Mouse (Mus musculus) limb, embryonic 15.5 days (tissue): ENCODE measurements around the gene Zswim1. TPM values are rescaled to one million over a fixed set of nuclear protein-coding genes. Genes with fewer than 3 reads are reported as not detected.

ENCODE experiments used
- ATAC-seq: fragments of 200-750 bp; cut with Nextera tagmentation; 2 replicates; pipeline ENCODE4 v1.8.0; 2017; ENCODE audit warnings: low read depth, moderate TSS enrichment; ENCODE audit not compliant: insufficient number of reproducible peaks, low FRiP score, low TSS enrichment
- H3K27ac ChIP-seq: fragments of 300-500 bp; sonication (generic); 2 replicates; pipeline ENCODE4 v1.5.1; 2015; ENCODE audit warnings: moderate library complexity, mild to moderate bottlenecking, inconsistent platforms
- H3K27me3 ChIP-seq: fragments of 300-500 bp; sonication (generic); 2 replicates; pipeline ENCODE4 v1.6.1; 2015; ENCODE audit warnings: inconsistent platforms
- H3K36me3 ChIP-seq: fragments of 300-500 bp; sonication (generic); 2 replicates; pipeline ENCODE4 v1.6.1; 2015; ENCODE audit warnings: inconsistent platforms
- H3K4me1 ChIP-seq: fragments of 300-500 bp; sonication (generic); 2 replicates; pipeline ENCODE4 v1.6.1; 2015; ENCODE audit warnings: inconsistent platforms
- H3K4me2 ChIP-seq: fragments of 300-500 bp; sonication (generic); 2 replicates; pipeline ENCODE4 v1.6.1; 2015; ENCODE audit warnings: mild to moderate bottlenecking, inconsistent platforms
- H3K4me3 ChIP-seq: fragments of 300-500 bp; sonication (generic); 2 replicates; pipeline ENCODE4 v1.5.1; 2015; ENCODE audit warnings: mild to moderate bottlenecking, inconsistent platforms
- H3K9ac ChIP-seq: fragments of 300-500 bp; sonication (generic); 2 replicates; pipeline ENCODE4 v1.6.1; 2015; ENCODE audit warnings: inconsistent platforms
- H3K9me3 ChIP-seq: fragments of 300-500 bp; sonication (generic); 2 replicates; pipeline ENCODE4 v1.6.1; 2016; ENCODE audit warnings: inconsistent platforms
- WGBS: fragments of 180-500 bp; shearing (Covaris S2); methylation state at CpG from one replicate; pipeline ENCODE4 v1.1.7; 2015; 5-methylcytosine and 5-hydroxymethylcytosine counted together
- polyA plus RNA-seq: library from polyadenylated mRNA; unstranded; fragments of >200 nt; fragmentation: Nextera tagmentation; extraction: Ambion mirVana; gene quantifications from 2 replicates; pipeline ENCODE4 v1.2.1, GENCODE M21; 2015

Zswim1 gene
- polyA plus RNA-seq: 19.4 and 20.1 TPM in 2 replicates

DNA sequence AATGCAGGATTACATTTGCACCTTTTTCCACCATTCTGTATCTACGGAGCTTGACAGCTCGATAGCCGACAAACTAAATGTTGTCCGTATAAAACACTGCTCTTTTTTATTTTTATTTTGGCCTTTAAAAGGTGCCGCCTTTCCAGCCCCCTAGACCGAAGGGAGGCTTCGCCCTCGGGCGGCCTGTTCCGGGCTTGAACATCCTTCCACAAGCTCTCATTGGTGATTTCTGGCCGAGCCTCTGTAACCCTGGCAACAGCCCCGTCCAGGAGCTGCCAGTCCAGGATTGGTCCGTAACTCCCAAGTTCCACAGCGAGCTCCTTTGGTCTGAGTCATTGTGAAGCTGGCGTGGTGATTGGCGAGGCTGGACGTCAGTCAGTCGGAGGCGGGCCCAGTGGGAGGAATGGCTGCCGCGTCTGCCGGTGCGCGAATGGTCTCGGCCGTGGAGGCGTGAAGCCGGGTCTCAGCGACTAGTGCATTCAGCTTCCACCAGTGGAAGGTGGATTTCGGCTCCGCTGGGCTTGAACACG lies at the start of gene Zswim1:
TSS of gene Zswim1 (plus strand) at position 51 of the 530 bp plus-strand sequence.
- H3K4me1 ChIP-seq: peaks cover 13% of the 10 kb centered on the region; the same call in 1 of the 2 replicates
- peak within 1 kb of the TSS; percentile 84 for H3K4me3 ChIP-seq
- ATAC-seq: peak; percentile 97
- peak within 1 kb of the TSS; percentile 61 for H3K4me2 ChIP-seq
- H3K36me3 ChIP-seq: peaks cover 50% of the 10 kb centered on the region
- peak within 1 kb of the TSS; percentile 86 for H3K27ac ChIP-seq
- H3K9me3 ChIP-seq: no peaks in the 10 kb centered on the region
- no peaks in the 10 kb centered on the region for H3K27me3 ChIP-seq
- peak within 1 kb of the TSS; percentile 69 for H3K9ac ChIP-seq
- under 1% methylated on average over 32 of the region's 32 CpGs for WGBS

- Histone ChIP-seq H3K4me3 (no peak overlapping the region), H3K9me3 (no peaks in the 10 kb centered on the region), H3K36me3 (peaks cover 17% of the 10 kb centered on the region; the same call in 1 of the 2 replicates), H3K4me1 (peaks cover 26% of the 10 kb centered on the region), H3K27me3 (no peaks in the 10 kb centered on the region), H3K27ac (peak overlapping the region; percentile 8; the same call in 1 of the 2 replicates), H3K9ac (no peak overlapping the region), H3K4me2 (no peak overlapping the region)
- no peak for ATAC-seq
- WGBS: 74% methylated on average over 14 of the region's 14 CpGs
Observed at GRCm38 (mm10) chr2:164773229-164773988, 49.1 kb upstream of the Zswim1 start.

DNA sequence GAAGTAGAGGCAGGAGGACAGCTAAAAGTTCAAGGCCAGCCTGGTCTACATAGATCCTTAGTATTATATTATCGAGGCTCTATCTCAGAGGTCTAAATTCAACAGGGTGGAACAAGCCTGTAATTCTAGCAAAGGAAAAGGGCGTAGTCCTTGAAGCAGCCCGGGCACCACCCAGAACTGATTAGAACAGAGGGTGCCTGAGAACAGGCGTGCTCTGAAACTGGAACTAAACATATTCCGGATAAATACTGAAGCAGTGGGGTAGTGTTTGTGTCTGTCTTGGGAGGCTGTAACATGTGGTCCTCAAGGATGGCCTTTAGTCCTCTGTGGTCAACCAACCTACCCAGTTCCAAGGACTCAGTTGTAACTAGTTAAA lies 48.5 kb upstream of the Zswim1 start:
- H3K9ac ChIP-seq: no peak overlapping the region
- 82% methylated on average over 5 of the region's 5 CpGs for WGBS
- no peaks in the 10 kb centered on the region for H3K27me3 ChIP-seq
- H3K4me2 ChIP-seq: no peak overlapping the region
- H3K9me3 ChIP-seq: no peaks in the 10 kb centered on the region
- H3K4me1 ChIP-seq: peaks cover 26% of the 10 kb centered on the region
- H3K4me3 ChIP-seq: no peak overlapping the region
- peaks cover 16% of the 10 kb centered on the region; the same call in 1 of the 2 replicates for H3K36me3 ChIP-seq
- ATAC-seq: no peak
- peak overlapping the region; percentile 8; the same call in 1 of the 2 replicates for H3K27ac ChIP-seq

DNA sequence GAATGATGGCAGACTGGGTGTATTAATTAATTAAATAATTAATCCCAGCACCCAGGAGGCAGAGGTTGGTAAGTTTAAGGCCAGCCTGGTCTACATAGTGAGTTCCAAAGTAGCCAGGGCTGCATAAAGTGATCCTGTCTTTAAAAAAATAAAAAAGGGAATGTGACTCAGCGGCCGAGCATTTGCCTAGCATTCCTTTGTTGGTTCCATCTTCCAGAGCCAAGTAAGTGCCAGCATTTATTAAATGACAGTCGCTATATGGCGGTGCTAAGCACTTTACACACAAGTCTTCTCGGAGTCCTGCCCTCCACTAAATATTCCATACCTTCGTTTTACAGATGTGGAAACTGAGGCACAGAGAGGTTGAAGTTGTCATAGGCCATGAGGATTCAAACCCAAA lies 46.4 kb upstream of the Zswim1 start:
- no peak overlapping the region for H3K27ac ChIP-seq
- peaks cover 12% of the 10 kb centered on the region for H3K4me1 ChIP-seq
- H3K27me3 ChIP-seq: no peaks in the 10 kb centered on the region
- H3K9me3 ChIP-seq: no peaks in the 10 kb centered on the region
- no peak overlapping the region for H3K4me2 ChIP-seq
- ATAC-seq: no peak
- no peak overlapping the region for H3K9ac ChIP-seq
- WGBS: 89% methylated on average over 6 of the region's 6 CpGs
- no peak overlapping the region for H3K4me3 ChIP-seq
- peaks cover 16% of the 10 kb centered on the region; the same call in 1 of the 2 replicates for H3K36me3 ChIP-seq

DNA sequence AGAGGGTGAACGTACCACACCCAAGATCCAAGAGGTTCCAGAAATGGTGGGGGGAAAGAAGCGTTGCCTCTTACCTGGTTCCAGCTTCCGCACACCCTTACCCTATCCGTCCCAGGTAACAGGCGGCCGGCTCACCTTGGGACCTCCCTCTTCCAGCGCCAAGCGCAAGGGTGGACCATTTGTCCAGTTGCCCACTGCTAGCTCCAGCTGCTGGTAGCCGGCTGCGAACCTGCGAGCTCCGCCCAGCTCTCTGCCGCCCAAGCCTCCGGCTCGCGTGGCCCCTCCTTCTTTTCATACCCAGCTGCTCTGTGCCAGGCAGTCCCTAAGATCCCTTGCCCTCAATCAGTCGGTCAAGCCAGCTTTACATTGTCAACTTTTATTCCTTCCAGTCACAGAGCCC lies 45.7 kb upstream of the Zswim1 start:
- 62% methylated on average over 17 of the region's 17 CpGs for WGBS
- no peak overlapping the region for H3K4me3 ChIP-seq

DNA sequence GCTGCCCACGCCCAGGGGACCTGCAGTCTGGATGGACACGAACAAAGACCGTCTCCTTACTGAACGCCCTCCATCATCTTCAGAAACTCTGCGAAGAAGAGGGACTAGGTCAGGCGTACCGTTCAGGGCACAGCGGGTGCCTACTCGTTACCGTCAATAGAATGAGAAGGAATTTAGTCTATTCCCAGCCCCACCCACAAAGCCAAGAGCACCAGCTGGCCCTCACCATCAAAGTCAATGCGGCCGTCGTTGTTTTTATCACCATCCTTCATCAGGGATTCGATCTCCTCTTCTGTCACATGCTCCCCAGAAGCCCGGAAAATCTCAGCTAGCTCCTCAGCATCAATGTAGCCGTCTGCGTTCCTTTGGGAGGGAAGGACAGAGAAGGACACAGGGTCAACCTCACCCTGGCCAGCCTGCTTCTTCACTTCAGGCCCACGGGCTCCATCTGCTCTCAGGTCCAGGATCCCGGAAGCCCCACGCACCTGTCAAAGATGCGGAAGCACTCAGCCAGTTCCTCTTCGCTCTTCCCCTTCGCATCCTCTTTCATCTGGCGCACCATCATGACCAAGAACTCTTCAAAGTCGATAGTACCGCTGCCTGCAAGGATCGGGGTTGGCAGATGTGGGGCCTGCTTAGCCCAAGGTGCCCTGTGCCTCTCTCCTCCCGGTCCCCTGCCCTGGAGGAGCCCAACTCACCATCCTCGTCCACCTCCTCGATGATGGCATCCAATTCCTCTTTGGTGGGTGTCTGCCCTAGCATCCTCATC lies 45.1 kb upstream of the Zswim1 start:
- Histone ChIP-seq H3K4me2 (no peak overlapping the region), H3K4me3 (no peak overlapping the region), H3K27me3 (no peaks in the 10 kb centered on the region), H3K4me1 (no peaks in the 10 kb centered on the region), H3K27ac (no peak overlapping the region), H3K36me3 (peaks cover 6% of the 10 kb centered on the region; the same call in 1 of the 2 replicates), H3K9ac (no peak overlapping the region), H3K9me3 (no peaks in the 10 kb centered on the region)
- WGBS: 81% methylated on average over 30 of the region's 30 CpGs
- ATAC-seq: no peak

More for the DNA sequence above, 45.7 kb upstream of the Zswim1 start:
- Histone ChIP-seq H3K4me1 (peaks cover 6% of the 10 kb centered on the region), H3K27ac (no peak overlapping the region), H3K9ac (no peak overlapping the region), H3K36me3 (peaks cover 12% of the 10 kb centered on the region; the same call in 1 of the 2 replicates), H3K4me2 (no peak overlapping the region), H3K27me3 (no peaks in the 10 kb centered on the region), H3K9me3 (no peaks in the 10 kb centered on the region)
- no peak for ATAC-seq

- no peak overlapping the region for H3K4me2 ChIP-seq
- WGBS: 88% methylated on average over 11 of the region's 11 CpGs
Observed at GRCm38 (mm10) chr2:164778015-164778287, 44.5 kb upstream of the Zswim1 start.

DNA sequence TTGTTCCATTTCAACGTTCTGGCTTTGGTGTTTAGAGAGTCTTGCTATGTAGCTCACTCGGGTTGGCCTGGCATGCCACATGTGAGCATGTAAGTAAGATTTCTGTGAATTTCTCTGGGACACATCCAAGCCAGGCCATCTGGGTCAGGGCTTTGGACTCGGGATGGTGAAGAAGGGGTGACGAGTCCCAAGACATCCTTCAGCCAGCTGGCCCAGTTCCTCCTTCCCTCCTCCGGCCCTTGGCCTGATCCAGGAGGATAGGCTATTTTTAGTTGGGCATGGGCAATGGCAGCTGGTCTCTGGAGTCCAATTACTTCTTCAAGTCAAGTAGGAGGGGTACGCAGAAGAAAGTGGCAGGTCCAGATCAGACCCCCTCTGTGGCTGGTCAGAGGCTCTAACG lies 43.7 kb upstream of the Zswim1 start:
- no peak overlapping the region for H3K27ac ChIP-seq
- no peaks in the 10 kb centered on the region for H3K4me1 ChIP-seq
- H3K27me3 ChIP-seq: no peaks in the 10 kb centered on the region
- no peaks in the 10 kb centered on the region for H3K9me3 ChIP-seq
- no peaks in the 10 kb centered on the region for H3K36me3 ChIP-seq
- no peak overlapping the region for H3K4me2 ChIP-seq
- no peak overlapping the region for H3K4me3 ChIP-seq
- 79% methylated on average over 7 of the region's 7 CpGs for WGBS
- H3K9ac ChIP-seq: no peak overlapping the region
- ATAC-seq: no peak

More at GRCm38 (mm10) chr2:164778015-164778287, 44.5 kb upstream of the Zswim1 start:
- H3K36me3 ChIP-seq: peaks cover 4% of the 10 kb centered on the region; the same call in 1 of the 2 replicates
- no peak overlapping the region for H3K27ac ChIP-seq
- H3K4me1 ChIP-seq: no peaks in the 10 kb centered on the region
- H3K9ac ChIP-seq: no peak overlapping the region
- no peaks in the 10 kb centered on the region for H3K27me3 ChIP-seq
- no peaks in the 10 kb centered on the region for H3K9me3 ChIP-seq
- ATAC-seq: no peak
- no peak overlapping the region for H3K4me3 ChIP-seq

GRCm38 (mm10) chr2:164779481-164780086 lies 42.9 kb upstream of the Zswim1 start, which contains the start of gene Tnnc2:
Gene Tnnc2 (minus strand): TSS chr2:164779967.
- Histone ChIP-seq H3K9me3 (no peaks in the 10 kb centered on the region), H3K4me1 (peaks cover under 1% of the 10 kb centered on the region), H3K36me3 (no peaks in the 10 kb centered on the region), H3K9ac (no peak within 1 kb of the TSS), H3K4me3 (no peak within 1 kb of the TSS), H3K27me3 (no peaks in the 10 kb centered on the region), H3K4me2 (no peak within 1 kb of the TSS), H3K27ac (no peak within 1 kb of the TSS)
- WGBS: 61% methylated on average over 8 of the region's 8 CpGs
- ATAC-seq: no peak

- WGBS: 61% methylated on average over 4 of the region's 4 CpGs
- ATAC-seq: no peak
- H3K9ac ChIP-seq: no peak overlapping the region
- no peaks in the 10 kb centered on the region for H3K27me3 ChIP-seq
- H3K9me3 ChIP-seq: no peaks in the 10 kb centered on the region
- H3K4me2 ChIP-seq: no peak overlapping the region
- H3K4me3 ChIP-seq: no peak overlapping the region
- H3K36me3 ChIP-seq: no peaks in the 10 kb centered on the region
- no peak overlapping the region for H3K27ac ChIP-seq
- H3K4me1 ChIP-seq: peaks cover 10% of the 10 kb centered on the region
Observed at GRCm38 (mm10) chr2:164781876-164782275, 40.6 kb upstream of the Zswim1 start.

- Histone ChIP-seq H3K27me3 (no peaks in the 10 kb centered on the region), H3K9me3 (no peaks in the 10 kb centered on the region), H3K9ac (no peak overlapping the region), H3K4me1 (peaks cover 27% of the 10 kb centered on the region), H3K36me3 (peaks cover 7% of the 10 kb centered on the region; the same call in 1 of the 2 replicates), H3K4me2 (no peak overlapping the region), H3K27ac (no peak overlapping the region), H3K4me3 (no peak overlapping the region)
- ATAC-seq: no peak
- 78% methylated on average over 7 of the region's 7 CpGs for WGBS
Observed at GRCm38 (mm10) chr2:164783926-164784581, 38.4 kb upstream of the Zswim1 start.
